Comparison of ENCODE assay signal across 11 mouse cellular contexts in the genomic region with DNA sequence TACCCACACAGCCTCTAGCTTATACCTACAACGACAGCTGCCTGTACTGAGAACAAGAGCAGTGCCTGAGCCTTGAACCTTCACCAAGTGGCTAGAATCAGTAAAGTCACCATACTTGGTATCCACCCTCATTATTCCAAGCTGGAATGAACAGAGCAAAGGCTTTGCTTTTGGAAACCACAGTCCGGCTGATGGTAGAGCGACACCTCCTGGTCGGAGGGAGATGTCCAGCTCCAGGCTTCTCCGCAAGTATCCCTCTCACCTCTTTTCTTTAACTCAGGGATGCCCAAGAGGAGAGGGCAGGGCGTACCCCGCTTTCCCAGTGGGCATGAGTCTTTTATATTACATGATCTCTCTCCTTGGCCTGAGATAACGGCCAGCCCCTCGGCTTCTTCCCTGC. TPM values are rescaled to one million over a fixed set of nuclear protein-coding genes. Genes with fewer than 3 reads are reported as not detected.
DNase-seq lines count a peak whose midpoint lies in the region; ATAC-seq and TF ChIP-seq lines count a peak whose summit lies in the region.
"Had no signal": no experiment of that assay in that cellular context is flagged by ENCODE, and none has a peak within 500 bp of the region (broad histone marks: within the 10 kb centered on the region; RNA-seq: fewer than 3 reads in every experiment).

No protein-coding gene starts in this region.

- peak; percentile 44 for DNase-seq in hindbrain, embryonic 11.5 days (ENCODE audit: low spot score)
- peak; percentile 62 for DNase-seq in 416B (ENCODE audit: low read depth)
- DNase-seq in MEL (ENCODE audit: low read depth, low spot score): peak; percentile 56
- DNase-seq in heart, postnatal 4 days: peak; percentile 74
- DNase-seq in midbrain, embryonic 10.5 days (ENCODE audit: low spot score): no peak
- no peak for DNase-seq in right cerebral cortex, postnatal 10 days (ENCODE audit: low spot score in 2 of 2)

- H3K27ac ChIP-seq in hindbrain, embryonic 11.5 days (ENCODE audit: low read depth, low read length): no peak overlapping the region
- no peak overlapping the region for H3K27ac ChIP-seq in hindbrain, embryonic 16.5 days (ENCODE audit: low read depth, low read length)
- H3K27ac ChIP-seq in MEL (ENCODE audit: control insufficient read depth, low read depth, low read length): no peak overlapping the region
- no peak overlapping the region for H3K27ac ChIP-seq in midbrain, embryonic 10.5 days (replicated peaks)

- no peak for TF ChIP-seq EP300 in MEL (IDR thresholded peaks at IDR 0.05; ENCODE audit: low read depth in 1 of 2, low read length in 2 of 2)

- H3K4me1 ChIP-seq in hindbrain, embryonic 11.5 days (replicated peaks; ENCODE audit: control insufficient read depth, insufficient read depth, low read length): peaks cover 4% of the 10 kb centered on the region; the same call in 1 of the 2 replicates
- peaks cover 17% of the 10 kb centered on the region for H3K4me1 ChIP-seq in hindbrain, embryonic 16.5 days (ENCODE audit: control insufficient read depth, insufficient read depth, low read depth, low read length)
- H3K4me1 ChIP-seq in MEL (ENCODE audit: control insufficient read depth in 1 of 2, insufficient read depth in 2 of 2, low read length in 2 of 2): no peaks in the 10 kb centered on the region
- peaks cover 18% of the 10 kb centered on the region for H3K4me1 ChIP-seq in midbrain, embryonic 10.5 days

- no peaks in the 10 kb centered on the region for H3K27me3 ChIP-seq in hindbrain, embryonic 11.5 days (ENCODE audit: control insufficient read depth, insufficient read depth, low read length)
- no peaks in the 10 kb centered on the region for H3K27me3 ChIP-seq in hindbrain, embryonic 16.5 days (replicated peaks; ENCODE audit: control insufficient read depth, insufficient read depth, low read length)
- H3K27me3 ChIP-seq in MEL (ENCODE audit: control insufficient read depth in 1 of 2, insufficient read depth in 2 of 2, low read length in 2 of 2): no peaks in the 10 kb centered on the region
- peaks cover 36% of the 10 kb centered on the region for H3K27me3 ChIP-seq in midbrain, embryonic 10.5 days (ENCODE audit: low read depth, poor library complexity, severe bottlenecking)

- TF ChIP-seq CTCF in MEL (IDR thresholded peaks at IDR 0.05 in 2 of 3, conservative IDR thresholded peaks at IDR 0.05 in 1 of 3; ENCODE audit: control insufficient read depth in 1 of 3, insufficient read depth in 1 of 3, low read depth in 2 of 3, low read length in 3 of 3, poor library complexity in 1 of 3, severe bottlenecking in 1 of 3): peak; percentile 64 to 74 (median 70)

- TF ChIP-seq RAD21 in MEL (IDR thresholded peaks at IDR 0.05; ENCODE audit: low read depth, low read length): peak; percentile 28

- H3K36me3 ChIP-seq in hindbrain, embryonic 11.5 days (ENCODE audit: control insufficient read depth, insufficient read depth, low read length): no peaks in the 10 kb centered on the region
- no peaks in the 10 kb centered on the region for H3K36me3 ChIP-seq in hindbrain, embryonic 16.5 days (ENCODE audit: control insufficient read depth, insufficient read depth, low read length)
- no peaks in the 10 kb centered on the region for H3K36me3 ChIP-seq in MEL (ENCODE audit: control insufficient read depth in 1 of 2, insufficient read depth in 2 of 2, low read length in 2 of 2)
- H3K36me3 ChIP-seq in midbrain, embryonic 10.5 days: no peaks in the 10 kb centered on the region

- no peak overlapping the region for H3K4me3 ChIP-seq in hindbrain, embryonic 11.5 days (ENCODE audit: low read depth, low read length)
- H3K4me3 ChIP-seq in hindbrain, embryonic 16.5 days (ENCODE audit: low read length): no peak overlapping the region
- no peak overlapping the region for H3K4me3 ChIP-seq in MEL (ENCODE audit: control insufficient read depth in 1 of 2, insufficient read depth in 1 of 2, low read depth in 2 of 2, low read length in 2 of 2)
- H3K4me3 ChIP-seq in midbrain, embryonic 10.5 days: no peak overlapping the region
- H3K4me3 ChIP-seq: megakaryocyte, embryonic 14.5 days had no signal

- no peak overlapping the region for H3K9ac ChIP-seq in hindbrain, embryonic 11.5 days (ENCODE audit: low read depth, low read length)
- no peak overlapping the region for H3K9ac ChIP-seq in hindbrain, embryonic 16.5 days (ENCODE audit: low read depth, low read length)
- H3K9ac ChIP-seq in MEL (ENCODE audit: control insufficient read depth, low read depth, low read length, poor library complexity, severe bottlenecking): no peak overlapping the region

- no peak for ATAC-seq in hindbrain, embryonic 11.5 days (ENCODE audit: low FRiP score)
- no peak for ATAC-seq in hindbrain, embryonic 16.5 days
- no peak for ATAC-seq in megakaryocyte-erythroid progenitor cell, adult 5-6 weeks (replicated peaks; ENCODE audit: low FRiP score, low TSS enrichment, poor library complexity, severe bottlenecking)

- 53% methylated on average over 9 of the region's 9 CpGs for WGBS in hindbrain, embryonic 11.5 days
- 51% methylated on average over 9 of the region's 9 CpGs for WGBS in hindbrain, embryonic 16.5 days
- 52% methylated on average over 9 of the region's 9 CpGs for WGBS in midbrain, embryonic 10.5 days

- H3K79me2 ChIP-seq in MEL (ENCODE audit: control insufficient read depth, insufficient read depth, low read length, poor library complexity): no peaks in the 10 kb centered on the region

- no peak for TF ChIP-seq POLR2A in MEL (IDR thresholded peaks at IDR 0.05; ENCODE audit: control insufficient read depth in 1 of 2, insufficient read depth in 1 of 2, low read depth in 1 of 2, low read length in 2 of 2, poor library complexity in 1 of 2)

- H3K9me3 ChIP-seq in hindbrain, embryonic 11.5 days (ENCODE audit: control insufficient read depth, low read length): no peaks in the 10 kb centered on the region
- H3K9me3 ChIP-seq in hindbrain, embryonic 16.5 days (ENCODE audit: control insufficient read depth, low read length): no peaks in the 10 kb centered on the region
- no peaks in the 10 kb centered on the region for H3K9me3 ChIP-seq in MEL (replicated peaks; ENCODE audit: insufficient read depth, low read length)
- H3K9me3 ChIP-seq in midbrain, embryonic 10.5 days (replicated peaks): no peaks in the 10 kb centered on the region
- H3K9me3 ChIP-seq: megakaryocyte, embryonic 14.5 days had no signal

- H3K4me2 ChIP-seq in hindbrain, embryonic 11.5 days (replicated peaks; ENCODE audit: low read depth, low read length): no peak overlapping the region
- H3K4me2 ChIP-seq in hindbrain, embryonic 16.5 days (ENCODE audit: low read length): no peak overlapping the region

RNA-seq across cellular contexts. Expression of a gene that starts 6.1 kb away (rescaled TPM):
- polyA plus RNA-seq in hindbrain, embryonic 11.5 days (2014; fragmentation: Nextera tagmentation; extraction: Ambion mirVana): not detected in 2 replicates
- polyA plus RNA-seq in hindbrain, embryonic 16.5 days (2015; fragmentation: Nextera tagmentation; extraction: Ambion mirVana): 0.35 and 0.41 TPM in 2 replicates
- not detected in 2 replicates for total RNA-seq in MEL (2012; rRNA removed)
- not detected for polyA plus RNA-seq in MEL (2012; ENCODE audit: insufficient read depth in 1 of 2, insufficient read length in 2 of 2, low read depth in 1 of 2, low replicate concordance in 2 of 2, missing spikeins in 1 of 2)
- not detected for total RNA-seq in heart, postnatal 4 days (2021)
- polyA plus RNA-seq in midbrain, embryonic 10.5 days (2016; fragmentation: Nextera tagmentation; extraction: Ambion mirVana): not detected in 2 replicates
- total RNA-seq in megakaryocyte-erythroid progenitor cell, adult 5-6 weeks (2014; fragmentation: Nextera tagmentation): not detected in 2 replicates
- not detected in 2 replicates for total RNA-seq in megakaryocyte-erythroid progenitor cell, adult 5-6 weeks (2017)
- polyA plus RNA-seq: stomach, embryonic 16.5 days had no signal

RNA-seq across cellular contexts. Expression of a gene that starts 9.3 kb away (rescaled TPM):
- polyA plus RNA-seq in hindbrain, embryonic 11.5 days (2014; fragmentation: Nextera tagmentation; extraction: Ambion mirVana): not detected in 2 replicates
- 0.09 and 0.66 TPM in 2 replicates for polyA plus RNA-seq in hindbrain, embryonic 16.5 days (2015; fragmentation: Nextera tagmentation; extraction: Ambion mirVana)
- total RNA-seq in MEL (2012; rRNA removed): not detected in 2 replicates
- polyA plus RNA-seq in MEL (2012; ENCODE audit: insufficient read depth in 1 of 2, insufficient read length in 2 of 2, low read depth in 1 of 2, low replicate concordance in 2 of 2, missing spikeins in 1 of 2): not detected
- 100 to 1,000 TPM; 865 to 923 TPM for total RNA-seq in heart, postnatal 4 days (2021)
- polyA plus RNA-seq in midbrain, embryonic 10.5 days (2016; fragmentation: Nextera tagmentation; extraction: Ambion mirVana): not detected in 2 replicates
- total RNA-seq in megakaryocyte-erythroid progenitor cell, adult 5-6 weeks (2014; fragmentation: Nextera tagmentation): not detected in 2 replicates
- total RNA-seq in megakaryocyte-erythroid progenitor cell, adult 5-6 weeks (2017): not detected in 2 replicates

RNA-seq across cellular contexts. Expression of a gene that starts 14.0 kb away (rescaled TPM):
- not detected in 2 replicates for polyA plus RNA-seq in hindbrain, embryonic 11.5 days (2014; fragmentation: Nextera tagmentation; extraction: Ambion mirVana)
- polyA plus RNA-seq in hindbrain, embryonic 16.5 days (2015; fragmentation: Nextera tagmentation; extraction: Ambion mirVana): not detected in 2 replicates
- not detected in 2 replicates for total RNA-seq in MEL (2012; rRNA removed)
- not detected for polyA plus RNA-seq in MEL (2012; ENCODE audit: insufficient read depth in 1 of 2, insufficient read length in 2 of 2, low read depth in 1 of 2, low replicate concordance in 2 of 2, missing spikeins in 1 of 2)
- 1 to 10 TPM in 1 of 2 experiments, under 1 TPM in 1; 0.61 to 1.3 TPM for total RNA-seq in heart, postnatal 4 days (2021)
- not detected in 2 replicates for polyA plus RNA-seq in midbrain, embryonic 10.5 days (2016; fragmentation: Nextera tagmentation; extraction: Ambion mirVana)
- not detected in 2 replicates for total RNA-seq in megakaryocyte-erythroid progenitor cell, adult 5-6 weeks (2014; fragmentation: Nextera tagmentation)
- total RNA-seq in megakaryocyte-erythroid progenitor cell, adult 5-6 weeks (2017): not detected in 2 replicates
- polyA plus RNA-seq: stomach, embryonic 16.5 days had no signal

RNA-seq across cellular contexts. Expression of a gene that starts 14.6 kb away (rescaled TPM):
- 38.9 and 40.4 TPM in 2 replicates for polyA plus RNA-seq in hindbrain, embryonic 11.5 days (2014; fragmentation: Nextera tagmentation; extraction: Ambion mirVana)
- 39.5 and 39.6 TPM in 2 replicates for polyA plus RNA-seq in hindbrain, embryonic 16.5 days (2015; fragmentation: Nextera tagmentation; extraction: Ambion mirVana)
- 32.3 and 36.4 TPM in 2 replicates for total RNA-seq in MEL (2012; rRNA removed)
- polyA plus RNA-seq in MEL (2012; ENCODE audit: insufficient read depth in 1 of 2, insufficient read length in 2 of 2, low read depth in 1 of 2, low replicate concordance in 2 of 2, missing spikeins in 1 of 2): 10 to 100 TPM in 1 of 2 experiments, not detected in 1; 63.2 TPM
- total RNA-seq in heart, postnatal 4 days (2021): 10 to 100 TPM; 19.2 to 21.7 TPM
- polyA plus RNA-seq in midbrain, embryonic 10.5 days (2016; fragmentation: Nextera tagmentation; extraction: Ambion mirVana): 55.1 and 61.5 TPM in 2 replicates
- total RNA-seq in megakaryocyte-erythroid progenitor cell, adult 5-6 weeks (2014; fragmentation: Nextera tagmentation): 13.4 and 16.6 TPM in 2 replicates
- 21.5 and 26.6 TPM in 2 replicates for total RNA-seq in megakaryocyte-erythroid progenitor cell, adult 5-6 weeks (2017)

RNA-seq across cellular contexts. Expression of a gene that starts 31.3 kb away (rescaled TPM):
- polyA plus RNA-seq in hindbrain, embryonic 11.5 days (2014; fragmentation: Nextera tagmentation; extraction: Ambion mirVana): 0.22 and 0.33 TPM in 2 replicates
- polyA plus RNA-seq in hindbrain, embryonic 16.5 days (2015; fragmentation: Nextera tagmentation; extraction: Ambion mirVana): 0.57 and 0.78 TPM in 2 replicates
- total RNA-seq in MEL (2012; rRNA removed): not detected in 2 replicates
- not detected for polyA plus RNA-seq in MEL (2012; ENCODE audit: insufficient read depth in 1 of 2, insufficient read length in 2 of 2, low read depth in 1 of 2, low replicate concordance in 2 of 2, missing spikeins in 1 of 2)
- not detected for total RNA-seq in heart, postnatal 4 days (2021)
- not detected in 2 replicates for polyA plus RNA-seq in midbrain, embryonic 10.5 days (2016; fragmentation: Nextera tagmentation; extraction: Ambion mirVana)
- total RNA-seq in megakaryocyte-erythroid progenitor cell, adult 5-6 weeks (2014; fragmentation: Nextera tagmentation): not detected in 2 replicates
- not detected in 2 replicates for total RNA-seq in megakaryocyte-erythroid progenitor cell, adult 5-6 weeks (2017)
- total RNA-seq: heart, adult 18-20 months had no signal

Comparison
In these comparisons a context has a peak if more than half of its experiments do, and no peak if none do; other contexts are left out.
1. DNase-seq: peak in hindbrain, embryonic 11.5 days (single experiment), 416B (single experiment), MEL (single experiment) and heart, postnatal 4 days (single experiment); none in midbrain, embryonic 10.5 days (single experiment) and right cerebral cortex, postnatal 10 days (0 of 2).